Mouse (Mus musculus) megakaryocyte-erythroid progenitor cell, adult 5-6 weeks (primary cell): ENCODE results near the gene Gatm. TPM values are rescaled to one million over a fixed set of nuclear protein-coding genes. Genes with fewer than 3 reads are reported as not detected.

Experiments used
- ATAC-seq: replicated peaks from 2 replicates; pipeline ENCODE4 v1.8.0; 2016; ENCODE audit warnings: mild to moderate bottlenecking, inconsistent platforms; ENCODE audit not compliant: severe bottlenecking, poor library complexity, low FRiP score, low TSS enrichment
- total RNA-seq, 2 experiments: library from RNA; stranded (forward) in 1 of 2; stranded (reverse) in 1 of 2; fragments of 200-1000, 215-1000 nt in 1 of 2; fragments of >200 nt in 1 of 2; fragmentation: Nextera tagmentation in 1 of 2; gene quantifications; 2 replicates each; pipeline ENCODE4 v1.2.3; 2014 to 2017

Gatm gene
- total RNA-seq, 2 experiments from 2014 or later = 122 to 154 TPM

DNA sequence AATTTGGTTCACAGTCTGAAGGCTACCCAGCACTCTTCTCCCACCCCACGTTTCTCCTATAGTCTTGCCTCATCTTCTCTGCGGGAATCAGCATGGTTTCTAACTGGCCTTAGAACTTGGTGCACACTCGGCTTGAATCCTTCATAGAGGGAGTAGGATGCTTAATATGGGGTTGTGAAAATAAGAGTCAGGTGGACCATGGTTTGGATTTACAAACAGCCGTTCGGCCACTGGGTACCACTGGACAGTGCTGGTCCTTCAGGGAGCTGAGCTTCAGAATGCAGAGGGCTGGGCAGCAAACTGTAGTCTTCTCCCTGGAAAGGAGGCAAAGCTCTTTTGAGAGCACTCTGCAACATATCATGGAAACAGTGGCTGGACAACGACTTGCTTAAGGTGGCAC, 6.7 kb upstream of the Gatm start:
- ATAC-seq = 0 out of 2 replicates have a peak, but pooled peaks have one; percentile 33

- no peak for ATAC-seq
Measured at GRCm38 (mm10) chr2:122616237-122616636, 5.1 kb upstream of the Gatm start.

GRCm38 (mm10) chr2:122611654-122611973, 511 bp upstream of the Gatm start:
- ATAC-seq = no peak

GRCm38 (mm10) chr2:122608820-122609219, 2.3 kb downstream of the Gatm start:
- no peak for ATAC-seq

- no peak for ATAC-seq
Measured at GRCm38 (mm10) chr2:122605829-122606228, 5.3 kb downstream of the Gatm start.

DNA sequence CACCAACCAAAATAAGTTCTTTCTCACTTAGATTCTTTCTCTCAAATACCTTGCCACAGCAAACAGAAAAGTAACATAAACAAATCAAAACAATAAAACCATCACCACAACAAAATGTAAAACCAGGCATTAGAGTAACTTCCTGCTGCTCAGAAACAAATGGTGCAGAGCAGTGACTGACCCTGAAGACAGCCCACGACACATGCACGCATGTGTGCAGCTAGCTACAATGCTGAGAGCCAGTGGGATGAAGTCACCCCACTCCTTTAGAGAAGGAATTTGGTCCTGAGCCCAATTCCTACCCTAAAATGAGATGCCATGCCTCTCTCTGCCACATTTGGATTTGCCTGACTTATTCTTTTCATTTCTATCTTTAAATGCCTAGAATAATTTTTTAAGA, 9.7 kb downstream of the Gatm start:
- ATAC-seq = no peak

GRCm38 (mm10) chr2:122599736-122600135, 11.4 kb downstream of the Gatm start:
- ATAC-seq = no peak

DNA sequence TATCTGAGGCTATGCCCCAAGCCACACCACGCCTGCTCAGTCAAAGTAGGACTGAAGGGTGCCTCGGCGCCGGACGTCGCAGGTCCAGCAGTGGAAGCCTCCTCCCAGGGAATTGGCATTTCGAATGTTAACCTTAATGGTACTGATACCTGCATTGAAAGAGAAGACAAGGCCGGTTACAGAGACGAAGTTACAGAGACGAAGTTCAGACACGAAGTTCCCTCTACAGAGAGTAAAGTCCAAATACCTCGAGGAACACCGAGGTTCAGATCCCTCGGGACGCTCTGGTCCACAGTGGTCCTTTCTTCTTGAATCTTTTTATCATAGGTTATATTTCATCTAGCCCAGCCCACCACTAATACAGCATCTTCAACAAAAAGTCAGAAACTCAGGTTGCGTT, 15.6 kb downstream of the Gatm start:
- ATAC-seq = no peak

- ATAC-seq = peak; percentile 90
Measured at GRCm38 (mm10) chr2:122591213-122591612, 19.9 kb downstream of the Gatm start.

GRCm38 (mm10) chr2:122590351-122590750, 20.8 kb downstream of the Gatm start:
- ATAC-seq = 0 out of 2 replicates have a peak, but pooled peaks have one; percentile 7

DNA sequence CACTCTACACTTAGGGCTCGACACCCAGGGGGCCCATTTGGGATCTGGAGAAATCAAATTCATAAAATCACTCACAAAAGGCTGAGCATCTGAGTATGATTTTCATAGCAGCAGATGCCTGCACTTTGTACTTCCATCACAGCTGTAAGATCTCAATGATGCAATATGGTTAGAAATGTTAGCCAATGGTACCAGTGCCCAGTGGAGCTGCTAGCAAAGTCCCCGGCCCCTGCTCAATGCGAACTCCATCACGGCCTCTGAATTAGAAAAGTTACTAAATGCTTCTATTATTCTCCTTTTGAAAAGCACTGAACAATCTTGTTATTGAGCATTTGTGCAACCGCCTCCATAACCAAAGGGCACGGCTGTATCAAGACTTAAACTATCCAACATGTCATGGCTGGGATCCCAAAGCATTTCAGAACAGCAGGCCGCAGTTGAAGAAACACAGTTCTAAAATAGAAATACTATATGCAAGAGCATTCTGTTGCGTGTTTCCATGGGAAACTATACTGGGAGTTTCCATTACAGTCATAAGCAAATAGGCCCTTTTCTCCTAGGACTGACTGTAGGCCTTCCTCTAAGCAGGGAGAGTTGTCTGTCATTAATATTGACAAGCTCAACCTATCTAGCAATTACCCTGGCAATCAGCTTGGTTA, 23.1 kb downstream of the Gatm start:
- ATAC-seq = no peak

DNA sequence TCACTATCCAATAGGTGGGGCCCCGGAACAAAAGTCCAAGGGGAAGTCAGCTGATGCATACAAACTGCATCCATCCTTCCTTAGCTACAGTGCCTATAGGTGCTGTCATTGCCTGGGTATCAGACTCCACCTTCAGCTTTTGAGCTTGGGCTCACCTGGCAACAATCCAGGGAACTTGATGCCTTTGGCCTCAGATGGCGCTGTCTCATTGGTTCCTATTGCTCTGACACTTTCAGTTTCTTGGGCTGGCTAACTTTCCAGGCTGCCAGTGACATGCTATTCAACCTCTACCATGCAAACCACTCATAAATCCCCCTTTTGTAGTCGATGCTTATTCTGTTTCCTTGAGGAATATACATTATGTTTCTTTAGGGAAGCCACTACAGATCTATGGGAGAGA, 24.8 kb downstream of the Gatm start:
- ATAC-seq = peak; percentile 73

DNA sequence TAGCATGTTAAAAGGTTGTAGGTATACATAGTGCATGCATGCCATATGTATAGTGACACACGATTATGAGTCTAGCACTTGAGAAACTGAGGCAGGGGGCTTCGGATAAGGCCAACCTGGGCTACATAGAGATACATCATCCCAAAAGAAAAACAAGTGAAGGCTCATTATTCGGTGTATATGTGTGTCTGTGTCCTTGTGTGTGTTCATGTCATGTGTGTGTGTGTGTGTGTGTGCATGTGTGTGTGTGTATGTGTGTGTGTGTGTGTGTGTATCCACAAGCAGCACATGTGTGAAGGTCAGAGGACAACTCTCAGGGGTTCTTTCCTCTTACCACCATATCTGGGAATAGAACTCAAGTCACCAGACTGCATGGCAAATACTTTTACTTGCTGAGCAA, 28.8 kb downstream of the Gatm start:
- ATAC-seq = no peak

DNA sequence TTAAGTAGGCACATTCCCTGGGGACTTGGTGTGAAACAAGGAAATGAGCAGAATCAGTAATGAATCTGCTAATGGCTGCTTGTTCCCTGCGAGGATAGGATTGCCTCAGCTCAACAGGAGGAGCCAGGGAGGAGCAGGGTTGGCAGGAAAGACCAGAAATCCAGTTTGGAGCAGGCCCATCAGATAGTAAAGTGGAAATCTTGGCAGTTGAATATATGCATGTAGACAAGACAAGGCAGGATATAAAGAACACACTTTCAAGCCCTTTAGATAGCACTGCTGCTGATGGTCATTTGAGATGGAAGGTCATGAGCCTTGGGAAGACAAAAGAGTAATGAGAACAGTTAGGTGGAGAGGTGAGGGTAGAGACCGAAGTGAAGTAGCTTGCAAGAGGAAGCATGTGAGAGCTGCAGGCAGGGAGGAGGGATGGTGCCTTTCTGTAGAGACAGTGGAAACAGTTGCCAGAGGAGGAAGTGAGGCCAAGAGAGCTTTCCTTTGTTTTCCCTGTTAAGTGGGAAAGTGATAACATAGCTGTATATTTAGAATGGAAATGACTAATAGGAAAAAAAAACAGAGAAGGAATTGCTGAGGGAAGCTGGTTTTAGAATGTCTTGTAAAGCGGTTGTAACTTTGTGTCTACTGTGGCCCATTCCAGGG, 29.6 kb downstream of the Gatm start:
- no peak for ATAC-seq

DNA sequence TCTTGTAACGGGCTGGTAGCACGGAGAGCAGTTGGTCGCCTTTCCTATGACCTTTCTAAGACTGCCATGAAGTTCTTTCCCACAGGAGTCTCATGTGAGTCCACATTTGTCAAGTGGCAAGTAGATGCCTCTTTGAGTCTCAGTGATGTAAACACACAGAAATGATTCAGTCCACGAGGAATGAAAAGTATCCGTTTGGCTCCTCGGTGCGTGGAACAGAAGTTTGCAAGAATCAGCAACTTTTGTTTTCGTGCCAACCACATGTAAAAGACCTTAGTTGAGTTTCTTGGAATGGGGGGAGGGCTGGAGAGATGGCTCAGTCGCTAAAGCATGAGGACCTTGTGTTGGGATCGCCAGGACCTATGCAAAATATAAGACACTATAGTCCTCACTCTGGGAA, 30.7 kb downstream of the Gatm start:
- no peak for ATAC-seq

DNA sequence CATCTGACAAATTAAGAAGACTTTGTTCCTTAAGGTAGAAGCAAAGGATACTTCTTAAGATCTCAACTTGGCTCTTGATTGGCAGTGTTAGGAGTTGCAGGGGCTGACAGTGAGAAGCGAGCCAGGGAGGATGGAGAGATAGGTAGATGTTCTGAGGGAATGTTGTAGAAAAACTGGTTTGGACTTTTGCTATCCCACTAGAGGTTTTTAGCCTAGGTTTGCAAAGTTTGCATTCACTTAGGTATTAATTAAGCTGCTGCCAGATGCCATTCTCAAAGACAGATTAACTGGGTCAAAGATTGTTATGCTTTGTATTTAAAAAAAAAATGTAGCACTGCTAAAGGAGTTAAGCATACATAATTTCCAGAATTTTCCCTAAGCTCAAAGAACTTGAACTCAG, 33.8 kb downstream of the Gatm start:
- ATAC-seq = no peak

DNA sequence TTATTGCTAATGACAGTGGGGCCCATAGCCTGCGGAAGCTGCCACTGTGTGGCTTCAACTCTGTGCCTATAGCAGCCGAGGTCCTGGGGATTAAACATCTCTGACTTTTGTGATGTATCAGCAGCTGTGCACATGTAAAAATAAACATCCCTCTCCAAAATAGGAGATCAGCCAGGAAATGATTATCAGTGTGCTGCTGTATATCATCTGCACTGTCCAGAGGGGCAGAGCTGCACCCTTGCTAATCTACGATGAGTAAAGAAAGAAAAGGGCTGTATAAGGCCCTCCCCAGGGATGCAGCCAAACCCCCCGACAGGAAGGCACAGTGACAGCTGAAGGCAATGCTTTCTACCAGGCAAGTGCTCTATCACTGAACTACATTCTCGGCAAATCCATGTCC, 34.8 kb downstream of the Gatm start:
- ATAC-seq = peak; percentile 63

DNA sequence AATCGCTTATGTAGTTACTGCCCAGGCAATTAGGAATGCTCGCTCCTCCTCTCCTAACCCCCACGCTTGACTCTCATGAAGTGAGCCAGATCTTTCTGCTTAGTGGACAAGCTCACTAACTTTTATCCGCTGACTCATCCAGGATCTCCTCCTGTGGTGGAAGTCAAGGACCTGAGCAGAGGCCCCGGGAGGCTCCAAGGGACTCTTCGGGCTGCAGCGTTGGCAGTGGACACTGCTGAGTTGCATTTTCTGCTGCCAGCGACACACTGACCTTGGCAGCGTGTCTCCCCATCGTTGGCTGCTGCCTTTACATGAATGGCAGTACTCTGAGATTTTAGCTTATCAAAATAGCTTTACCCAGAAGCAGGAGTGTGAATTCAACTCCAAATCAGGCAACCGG, 35.6 kb downstream of the Gatm start:
- no peak for ATAC-seq

- no peak for ATAC-seq
Measured at GRCm38 (mm10) chr2:122572438-122572837, 38.7 kb downstream of the Gatm start.

DNA sequence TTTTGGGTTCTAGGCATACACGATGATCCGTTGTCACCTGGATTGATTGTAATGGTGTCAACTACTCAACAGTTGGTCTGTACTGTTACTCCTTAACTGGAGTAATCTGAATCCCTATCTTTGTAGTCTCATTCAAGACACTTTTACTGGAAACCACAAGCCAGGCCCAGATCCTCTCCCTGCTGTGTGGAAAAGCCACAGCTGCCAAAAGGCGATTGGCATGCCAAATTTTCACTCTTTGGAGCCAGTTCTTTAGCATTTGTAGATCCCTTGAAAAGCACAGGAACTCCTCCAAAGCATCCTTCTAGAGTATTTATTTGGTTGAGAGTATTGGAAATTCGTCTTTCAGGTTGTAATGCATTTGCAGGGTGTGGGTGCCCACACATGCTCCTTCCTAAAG, 39.8 kb downstream of the Gatm start:
- ATAC-seq = no peak

DNA sequence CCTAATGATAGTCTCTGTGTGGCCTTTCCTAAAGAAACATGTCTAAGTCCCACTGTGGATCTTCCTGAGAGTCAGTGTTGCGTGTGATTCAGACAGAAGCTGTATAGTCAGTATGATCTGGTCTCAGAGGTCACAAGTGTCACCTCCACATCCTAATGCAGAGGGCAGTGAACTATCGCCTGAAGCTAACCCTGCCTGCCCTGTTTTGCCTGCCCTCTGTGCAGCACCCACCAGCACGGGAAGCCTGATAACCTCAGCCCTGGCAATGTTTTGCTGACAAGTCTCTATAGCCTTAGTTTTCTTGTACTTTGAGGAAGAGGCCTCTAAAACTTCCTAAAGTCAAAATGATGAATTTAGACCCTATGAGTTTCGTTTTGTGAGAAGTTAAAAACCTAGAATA, 40.7 kb downstream of the Gatm start:
- 0 out of 2 replicates have a peak, but pooled peaks have one; percentile 35 for ATAC-seq
